Mouse (Mus musculus): ENCODE data around the gene Pitpnc1. TPM values are rescaled to one million over a fixed set of nuclear protein-coding genes. Genes with fewer than 3 reads are reported as not detected.

The Pitpnc1 gene
- polyA plus RNA-seq, 1 experiment from 2014 or later, result 19.6 TPM

GRCm38 (mm10) chr11:107263838-107264237 is 206.7 kb downstream of the Pitpnc1 start:
- ATAC-seq (replicated peaks; ENCODE audit: low FRiP score, low read depth) (no peak), DNase-seq (ENCODE audit: low spot score) (no peak)
- Histone ChIP-seq H3K27ac (no peak overlapping the region), H3K36me3 (ENCODE audit: insufficient read depth, low read length) (0 out of 2 replicates have a peak, but pooled peaks cover 4% of the 10 kb centered on the region), H3K9ac (ENCODE audit: low read depth, low read length) (no peak overlapping the region), H3K27me3 (ENCODE audit: insufficient read depth, low read length) (no peaks in the 10 kb centered on the region), H3K4me1 (replicated peaks; ENCODE audit: insufficient read depth, low read length) (no peaks in the 10 kb centered on the region), H3K4me2 (ENCODE audit: low read length) (no peak overlapping the region), H3K9me3 (replicated peaks; ENCODE audit: low read length) (no peaks in the 10 kb centered on the region), H3K4me3 (replicated peaks; ENCODE audit: low read depth, low read length) (no peak overlapping the region)
- no peak for TF ChIP-seq CTCF (IDR thresholded peaks at IDR 0.05; ENCODE audit: low read depth)
- WGBS, result 81% methylated on average over 9 of the region's 9 CpGs

- DNase-seq (ENCODE audit: low spot score), result no peak
Measured at GRCm38 (mm10) chr11:107259428-107259827, 211.1 kb downstream of the Pitpnc1 start.

GRCm38 (mm10) chr11:107255185-107255584 is 215.3 kb downstream of the Pitpnc1 start:
- no peaks in the 10 kb centered on the region for H3K9me3 ChIP-seq (replicated peaks; ENCODE audit: low read length)
- H3K27ac ChIP-seq, result no peak overlapping the region
- no peaks in the 10 kb centered on the region for H3K4me1 ChIP-seq (replicated peaks; ENCODE audit: insufficient read depth, low read length)
- 69% methylated on average over 11 of the region's 11 CpGs for WGBS
- H3K9ac ChIP-seq (ENCODE audit: low read depth, low read length), result no peak overlapping the region
- no peaks in the 10 kb centered on the region for H3K27me3 ChIP-seq (ENCODE audit: insufficient read depth, low read length)
- peak; percentile 71 for TF ChIP-seq CTCF (IDR thresholded peaks at IDR 0.05; ENCODE audit: low read depth)
- H3K4me2 ChIP-seq (ENCODE audit: low read length), result no peak overlapping the region
- H3K36me3 ChIP-seq (ENCODE audit: insufficient read depth, low read length), result 0 out of 2 replicates have a peak, but pooled peaks cover 14% of the 10 kb centered on the region
- no peak overlapping the region for H3K4me3 ChIP-seq (replicated peaks; ENCODE audit: low read depth, low read length)
- ATAC-seq (replicated peaks; ENCODE audit: low FRiP score, low read depth) (no peak; the same call in 1 of the 2 replicates), DNase-seq (ENCODE audit: low spot score) (peak; percentile 42)

More at GRCm38 (mm10) chr11:107259428-107259827, 211.1 kb downstream of the Pitpnc1 start:
- WGBS, result 88% methylated on average over 7 of the region's 7 CpGs
- Histone ChIP-seq H3K36me3 (ENCODE audit: insufficient read depth, low read length) (no peaks in the 10 kb centered on the region), H3K4me2 (ENCODE audit: low read length) (no peak overlapping the region), H3K9ac (ENCODE audit: low read depth, low read length) (no peak overlapping the region), H3K4me3 (replicated peaks; ENCODE audit: low read depth, low read length) (no peak overlapping the region), H3K27ac (no peak overlapping the region), H3K4me1 (replicated peaks; ENCODE audit: insufficient read depth, low read length) (no peaks in the 10 kb centered on the region), H3K9me3 (replicated peaks; ENCODE audit: low read length) (no peaks in the 10 kb centered on the region), H3K27me3 (ENCODE audit: insufficient read depth, low read length) (no peaks in the 10 kb centered on the region)
- no peak for ATAC-seq (replicated peaks; ENCODE audit: low FRiP score, low read depth)
- no peak for TF ChIP-seq CTCF (IDR thresholded peaks at IDR 0.05; ENCODE audit: low read depth)

- no peak for TF ChIP-seq CTCF (IDR thresholded peaks at IDR 0.05; ENCODE audit: low read depth)
- no peaks in the 10 kb centered on the region for H3K9me3 ChIP-seq (replicated peaks; ENCODE audit: low read length)
- no peaks in the 10 kb centered on the region for H3K27me3 ChIP-seq (ENCODE audit: insufficient read depth, low read length)
- H3K4me1 ChIP-seq (replicated peaks; ENCODE audit: insufficient read depth, low read length), result no peaks in the 10 kb centered on the region
- 69% methylated on average over 7 of the region's 7 CpGs for WGBS
- no peak overlapping the region for H3K27ac ChIP-seq
- no peak overlapping the region for H3K9ac ChIP-seq (ENCODE audit: low read depth, low read length)
- H3K36me3 ChIP-seq (ENCODE audit: insufficient read depth, low read length), result 0 out of 2 replicates have a peak, but pooled peaks cover 14% of the 10 kb centered on the region
- no peak overlapping the region for H3K4me3 ChIP-seq (replicated peaks; ENCODE audit: low read depth, low read length)
- H3K4me2 ChIP-seq (ENCODE audit: low read length), result no peak overlapping the region
- ATAC-seq (replicated peaks; ENCODE audit: low FRiP score, low read depth), result no peak
- no peak for DNase-seq (ENCODE audit: low spot score)
Measured at GRCm38 (mm10) chr11:107254181-107254580, 216.3 kb downstream of the Pitpnc1 start.

GRCm38 (mm10) chr11:107252026-107252425 is 218.5 kb downstream of the Pitpnc1 start:
- Histone ChIP-seq H3K4me2 (ENCODE audit: low read length) (no peak overlapping the region), H3K27ac (no peak overlapping the region), H3K9me3 (replicated peaks; ENCODE audit: low read length) (no peaks in the 10 kb centered on the region), H3K4me3 (replicated peaks; ENCODE audit: low read depth, low read length) (no peak overlapping the region), H3K36me3 (ENCODE audit: insufficient read depth, low read length) (0 out of 2 replicates have a peak, but pooled peaks cover 14% of the 10 kb centered on the region), H3K9ac (ENCODE audit: low read depth, low read length) (no peak overlapping the region), H3K4me1 (replicated peaks; ENCODE audit: insufficient read depth, low read length) (no peaks in the 10 kb centered on the region), H3K27me3 (ENCODE audit: insufficient read depth, low read length) (no peaks in the 10 kb centered on the region)
- 91% methylated on average over 10 of the region's 10 CpGs for WGBS
- ATAC-seq (replicated peaks; ENCODE audit: low FRiP score, low read depth) (no peak), DNase-seq (ENCODE audit: low spot score) (no peak)
- no peak for TF ChIP-seq CTCF (IDR thresholded peaks at IDR 0.05; ENCODE audit: low read depth)

GRCm38 (mm10) chr11:107251460-107251859 is 219.0 kb downstream of the Pitpnc1 start:
- DNase-seq (ENCODE audit: low spot score), result no peak
- no peak for ATAC-seq (replicated peaks; ENCODE audit: low FRiP score, low read depth)
- no peaks in the 10 kb centered on the region for H3K4me1 ChIP-seq (replicated peaks; ENCODE audit: insufficient read depth, low read length)
- no peaks in the 10 kb centered on the region for H3K9me3 ChIP-seq (replicated peaks; ENCODE audit: low read length)
- 87% methylated on average over 7 of the region's 7 CpGs for WGBS
- H3K27ac ChIP-seq, result no peak overlapping the region
- H3K27me3 ChIP-seq (ENCODE audit: insufficient read depth, low read length), result no peaks in the 10 kb centered on the region
- H3K4me2 ChIP-seq (ENCODE audit: low read length), result no peak overlapping the region
- H3K4me3 ChIP-seq (replicated peaks; ENCODE audit: low read depth, low read length), result no peak overlapping the region
- H3K9ac ChIP-seq (ENCODE audit: low read depth, low read length), result no peak overlapping the region
- H3K36me3 ChIP-seq (ENCODE audit: insufficient read depth, low read length), result 0 out of 2 replicates have a peak, but pooled peaks cover 14% of the 10 kb centered on the region
- TF ChIP-seq CTCF (IDR thresholded peaks at IDR 0.05; ENCODE audit: low read depth), result no peak

- no peak for TF ChIP-seq CTCF (IDR thresholded peaks at IDR 0.05; ENCODE audit: low read depth)
- H3K9me3 ChIP-seq (replicated peaks; ENCODE audit: low read length), result no peaks in the 10 kb centered on the region
- H3K4me2 ChIP-seq (ENCODE audit: low read length), result no peak overlapping the region
- 96% methylated on average over 8 of the region's 8 CpGs for WGBS
- ATAC-seq (replicated peaks; ENCODE audit: low FRiP score, low read depth) (no peak), DNase-seq (ENCODE audit: low spot score) (no peak)
- H3K9ac ChIP-seq (ENCODE audit: low read depth, low read length), result no peak overlapping the region
- H3K36me3 ChIP-seq (ENCODE audit: insufficient read depth, low read length), result 0 out of 2 replicates have a peak, but pooled peaks cover 14% of the 10 kb centered on the region
- no peaks in the 10 kb centered on the region for H3K27me3 ChIP-seq (ENCODE audit: insufficient read depth, low read length)
- no peaks in the 10 kb centered on the region for H3K4me1 ChIP-seq (replicated peaks; ENCODE audit: insufficient read depth, low read length)
- no peak overlapping the region for H3K27ac ChIP-seq
- H3K4me3 ChIP-seq (replicated peaks; ENCODE audit: low read depth, low read length), result no peak overlapping the region
Measured at GRCm38 (mm10) chr11:107250882-107251281, 219.6 kb downstream of the Pitpnc1 start.
